Mouse (Mus musculus): ENCODE measurements around the gene Nme2. TPM values are rescaled to one million over a fixed set of nuclear protein-coding genes. Genes with fewer than 3 reads are reported as not detected.

Gene Nme2
- polyA plus RNA-seq, 1 experiment from 2014 or later: 102 TPM

DNA sequence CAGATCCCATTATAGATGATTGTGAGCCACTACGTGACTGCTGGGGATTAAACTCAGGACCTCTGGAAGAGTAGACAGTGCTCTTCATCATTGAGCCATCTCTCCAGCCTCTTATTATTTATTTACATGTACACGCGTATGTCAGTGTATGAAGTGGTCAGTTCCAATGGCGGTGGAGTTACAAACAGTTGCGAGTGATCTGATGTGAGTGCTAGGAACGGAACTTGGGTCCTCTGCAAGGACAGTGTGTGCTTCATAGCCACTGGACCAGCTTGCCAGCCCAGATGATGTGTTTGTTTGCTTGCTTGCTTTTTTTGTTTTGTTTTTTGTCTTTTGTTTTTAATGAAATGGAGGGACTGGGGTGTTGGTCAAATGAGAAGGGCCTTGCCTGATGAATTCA lies 13.1 kb upstream of the Nme2 start:
- Histone ChIP-seq H3K4me1 (ENCODE audit: control insufficient read depth, insufficient read depth, low read length) (peaks cover 19% of the 10 kb centered on the region), H3K9me3 (replicated peaks; ENCODE audit: control insufficient read depth, low read length, poor library complexity, severe bottlenecking) (no peaks in the 10 kb centered on the region), H3K4me3 (ENCODE audit: low read depth, low read length) (no peak overlapping the region), H3K36me3 (ENCODE audit: control insufficient read depth, insufficient read depth, low read length) (peaks cover 10% of the 10 kb centered on the region), H3K27ac (ENCODE audit: low read length) (no peak overlapping the region), H3K9ac (ENCODE audit: low read depth, low read length) (0 out of 2 replicates have a peak overlapping the region, but pooled peaks have one; percentile 50), H3K4me2 (ENCODE audit: low read length) (no peak overlapping the region), H3K27me3 (ENCODE audit: control insufficient read depth, insufficient read depth, low read depth, low read length) (no peaks in the 10 kb centered on the region)
- WGBS: 91% methylated on average over 6 of the region's 6 CpGs
- ATAC-seq: no peak

DNA sequence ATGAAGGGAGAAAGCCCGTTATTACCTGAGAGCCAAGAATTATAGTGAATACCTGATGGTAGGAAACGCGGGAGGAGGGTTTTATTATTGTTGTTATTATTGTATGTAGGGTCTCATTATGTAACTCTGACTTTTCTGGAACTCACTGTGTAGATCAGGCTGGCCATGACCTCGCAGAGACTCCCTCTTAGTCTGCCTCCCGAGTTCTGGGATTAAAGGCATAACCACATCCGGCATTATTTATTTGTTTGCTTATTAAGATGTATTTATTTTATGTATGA lies 12.7 kb upstream of the Nme2 start:
- no peaks in the 10 kb centered on the region for H3K27me3 ChIP-seq (ENCODE audit: control insufficient read depth, insufficient read depth, low read depth, low read length)
- 49% methylated on average over 6 of the region's 6 CpGs for WGBS
- peak overlapping the region; percentile 50; the same call in 1 of the 2 replicates for H3K9ac ChIP-seq (ENCODE audit: low read depth, low read length)
- peak overlapping the region; percentile 79 for H3K27ac ChIP-seq (ENCODE audit: low read length)
- H3K36me3 ChIP-seq (ENCODE audit: control insufficient read depth, insufficient read depth, low read length): peaks cover 13% of the 10 kb centered on the region
- no peaks in the 10 kb centered on the region for H3K9me3 ChIP-seq (replicated peaks; ENCODE audit: control insufficient read depth, low read length, poor library complexity, severe bottlenecking)
- H3K4me2 ChIP-seq (ENCODE audit: low read length): peak overlapping the region; percentile 43
- H3K4me3 ChIP-seq (ENCODE audit: low read depth, low read length): peak overlapping the region; percentile 72
- H3K4me1 ChIP-seq (ENCODE audit: control insufficient read depth, insufficient read depth, low read length): peaks cover 19% of the 10 kb centered on the region
- ATAC-seq: peak; percentile 16; the same call in 1 of the 2 replicates

DNA sequence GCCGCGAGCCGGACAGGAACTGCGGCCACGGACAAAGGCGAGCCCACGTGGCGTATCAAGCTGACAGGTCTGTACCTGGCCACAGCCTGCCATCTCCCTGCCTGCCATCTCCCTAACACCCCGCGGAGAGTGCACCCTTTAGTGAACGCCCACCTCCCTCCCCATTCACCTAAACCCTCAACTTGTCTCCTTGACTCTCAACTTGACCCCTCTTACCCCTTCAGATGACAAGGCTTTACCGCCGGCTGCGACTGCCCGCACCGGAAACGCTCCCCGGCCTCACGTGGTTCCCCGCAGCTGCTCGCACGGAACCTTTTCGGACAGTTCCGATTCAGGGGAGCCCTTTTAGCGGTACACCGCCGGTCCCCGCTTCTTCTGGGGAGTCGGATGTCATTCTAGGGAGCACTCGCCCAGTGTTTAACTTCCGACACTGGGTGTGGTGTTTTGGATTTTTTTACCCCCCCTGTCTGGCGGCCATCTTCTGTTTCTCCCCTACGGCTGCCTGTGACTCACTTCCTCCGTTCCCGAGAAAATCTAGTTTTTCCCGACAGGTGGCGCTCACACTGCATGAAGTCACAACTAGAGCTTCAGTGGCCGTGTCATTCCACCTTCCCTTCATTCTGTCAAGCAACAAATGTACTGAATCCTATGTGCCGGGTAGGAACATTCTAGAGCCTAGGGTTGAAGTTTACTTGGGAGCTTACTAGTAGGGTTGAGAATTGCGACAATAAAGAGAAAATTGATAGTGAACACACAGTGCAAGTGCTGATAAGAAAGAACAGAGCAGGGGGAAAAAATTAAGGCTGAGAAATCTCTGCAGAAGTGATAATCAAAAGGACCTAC lies 12.2 kb upstream of the Nme2 start, which contains the start of the genes Gm20390 and Nme1:
Gene Gm20390, minus strand, starts transcription at position 289 of the 843 bp plus-strand sequence.
Gene Nme1, minus strand, starts transcription at position 517 of the 843 bp plus-strand sequence.
- H3K9me3 ChIP-seq (replicated peaks; ENCODE audit: control insufficient read depth, low read length, poor library complexity, severe bottlenecking): no peaks in the 10 kb centered on the region
- ATAC-seq: peak; percentile 93
- peaks cover 19% of the 10 kb centered on the region for H3K4me1 ChIP-seq (ENCODE audit: control insufficient read depth, insufficient read depth, low read length)
- H3K27ac ChIP-seq (ENCODE audit: low read length): peak within 1 kb of the TSS; percentile 82
- H3K4me3 ChIP-seq (ENCODE audit: low read depth, low read length): peak within 1 kb of the TSS; percentile 72
- peaks cover 16% of the 10 kb centered on the region for H3K36me3 ChIP-seq (ENCODE audit: control insufficient read depth, insufficient read depth, low read length)
- H3K4me2 ChIP-seq (ENCODE audit: low read length): peak within 1 kb of the TSS; percentile 87
- H3K9ac ChIP-seq (ENCODE audit: low read depth, low read length): peak within 1 kb of the TSS; percentile 76
- H3K27me3 ChIP-seq (ENCODE audit: control insufficient read depth, insufficient read depth, low read depth, low read length): no peaks in the 10 kb centered on the region
- WGBS: under 1% methylated on average over 40 of the region's 40 CpGs

DNA sequence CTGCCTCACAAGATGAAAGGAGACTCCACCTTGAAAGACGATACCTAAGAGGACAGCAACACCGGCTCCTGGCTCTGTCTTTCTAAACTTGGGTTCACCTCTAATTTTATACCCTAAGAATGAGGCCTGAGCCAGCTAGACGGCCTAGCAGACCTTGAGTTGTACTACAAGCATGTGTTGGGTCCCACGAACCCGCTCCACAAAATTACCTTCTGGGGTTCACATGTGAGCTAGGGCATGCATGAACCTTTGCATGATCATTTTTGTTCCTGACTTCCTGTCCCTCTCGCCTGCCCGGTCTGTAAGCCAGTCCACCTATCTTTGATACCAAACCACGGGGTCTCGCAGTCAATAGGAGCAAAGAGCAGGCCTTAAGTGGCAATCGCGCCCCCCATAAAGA lies 11.3 kb upstream of the Nme2 start:
- H3K4me3 ChIP-seq (ENCODE audit: low read depth, low read length): peak overlapping the region; percentile 72
- peaks cover 19% of the 10 kb centered on the region for H3K4me1 ChIP-seq (ENCODE audit: control insufficient read depth, insufficient read depth, low read length)
- peaks cover 23% of the 10 kb centered on the region for H3K36me3 ChIP-seq (ENCODE audit: control insufficient read depth, insufficient read depth, low read length)
- peak overlapping the region; percentile 87 for H3K4me2 ChIP-seq (ENCODE audit: low read length)
- peak overlapping the region; percentile 82 for H3K27ac ChIP-seq (ENCODE audit: low read length)
- H3K9ac ChIP-seq (ENCODE audit: low read depth, low read length): peak overlapping the region; percentile 76
- WGBS: 5% methylated on average over 11 of the region's 11 CpGs
- H3K9me3 ChIP-seq (replicated peaks; ENCODE audit: control insufficient read depth, low read length, poor library complexity, severe bottlenecking): no peaks in the 10 kb centered on the region
- H3K27me3 ChIP-seq (ENCODE audit: control insufficient read depth, insufficient read depth, low read depth, low read length): no peaks in the 10 kb centered on the region
- peak; percentile 4; the same call in 1 of the 2 replicates for ATAC-seq

DNA sequence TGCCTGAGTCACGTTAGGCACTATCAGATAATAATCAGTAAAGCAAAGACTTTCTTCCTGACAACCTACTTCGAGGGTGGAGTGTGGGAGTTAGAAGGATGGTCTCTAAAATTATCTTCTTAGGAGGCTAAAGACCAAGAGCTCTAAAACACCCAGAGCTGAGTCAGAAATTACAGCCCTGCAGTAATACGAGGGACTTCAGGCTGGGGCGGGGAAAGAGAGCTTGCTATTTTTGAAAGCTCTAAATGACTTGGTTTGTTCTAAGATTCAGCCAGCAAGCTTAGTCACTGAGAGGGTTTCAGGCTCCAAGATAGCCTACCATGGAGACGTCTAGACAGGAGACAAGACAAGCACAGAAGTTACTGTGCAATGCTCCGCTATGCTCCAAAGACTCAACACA lies 9.3 kb upstream of the Nme2 start:
- Histone ChIP-seq H3K27me3 (ENCODE audit: control insufficient read depth, insufficient read depth, low read depth, low read length) (no peaks in the 10 kb centered on the region), H3K27ac (ENCODE audit: low read length) (no peak overlapping the region), H3K4me2 (ENCODE audit: low read length) (no peak overlapping the region), H3K4me3 (ENCODE audit: low read depth, low read length) (no peak overlapping the region), H3K36me3 (ENCODE audit: control insufficient read depth, insufficient read depth, low read length) (peaks cover 36% of the 10 kb centered on the region), H3K9me3 (replicated peaks; ENCODE audit: control insufficient read depth, low read length, poor library complexity, severe bottlenecking) (no peaks in the 10 kb centered on the region), H3K9ac (ENCODE audit: low read depth, low read length) (no peak overlapping the region), H3K4me1 (ENCODE audit: control insufficient read depth, insufficient read depth, low read length) (peaks cover 19% of the 10 kb centered on the region)
- 95% methylated on average over 6 of the region's 6 CpGs for WGBS
- no peak for ATAC-seq

DNA sequence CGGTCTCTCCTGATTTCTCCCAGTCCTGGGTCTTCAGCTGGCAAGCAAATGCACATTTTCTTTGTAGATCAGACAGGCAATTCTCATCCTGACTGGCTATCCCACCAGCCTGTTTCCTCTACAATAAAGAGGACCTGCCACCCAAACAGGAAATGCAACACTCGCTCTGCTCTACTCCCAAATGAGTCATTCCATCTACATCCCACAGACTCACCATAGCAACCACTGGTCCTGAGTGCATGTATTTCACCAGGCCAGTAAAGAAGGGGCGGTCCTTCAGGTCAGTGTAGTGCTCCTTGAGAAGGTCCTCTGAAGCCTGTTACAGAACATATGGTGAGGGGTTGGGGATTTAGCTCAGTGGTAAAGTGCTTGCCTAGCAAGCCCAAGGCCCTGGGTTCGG lies 7.0 kb upstream of the Nme2 start:
- Histone ChIP-seq H3K27me3 (ENCODE audit: control insufficient read depth, insufficient read depth, low read depth, low read length) (no peaks in the 10 kb centered on the region), H3K9me3 (replicated peaks; ENCODE audit: control insufficient read depth, low read length, poor library complexity, severe bottlenecking) (no peaks in the 10 kb centered on the region), H3K27ac (ENCODE audit: low read length) (no peak overlapping the region), H3K36me3 (ENCODE audit: control insufficient read depth, insufficient read depth, low read length) (peaks cover 49% of the 10 kb centered on the region), H3K4me2 (ENCODE audit: low read length) (no peak overlapping the region), H3K4me1 (ENCODE audit: control insufficient read depth, insufficient read depth, low read length) (peaks cover 15% of the 10 kb centered on the region), H3K4me3 (ENCODE audit: low read depth, low read length) (no peak overlapping the region), H3K9ac (ENCODE audit: low read depth, low read length) (no peak overlapping the region)
- 75% methylated on average over 4 of the region's 4 CpGs for WGBS
- no peak for ATAC-seq

DNA sequence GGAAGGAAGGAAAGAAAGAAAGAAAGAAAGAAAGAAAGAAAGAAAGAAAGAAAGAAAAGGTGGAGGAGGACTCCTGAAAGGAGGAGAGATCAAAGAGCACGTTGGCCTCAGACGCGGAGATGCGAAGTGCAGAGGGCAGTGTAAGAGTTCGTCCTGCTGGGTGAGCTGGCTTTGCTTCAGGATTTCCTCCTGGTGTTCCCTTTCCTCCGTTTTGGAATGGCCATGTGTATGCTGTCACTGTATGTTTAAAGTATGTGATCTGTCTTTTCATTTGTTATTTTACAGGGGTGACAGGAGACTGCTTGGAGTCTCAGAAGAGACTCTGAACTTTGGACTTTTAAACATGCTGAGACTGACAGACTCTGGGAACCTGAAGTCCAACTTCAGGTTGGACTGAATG lies 5.4 kb upstream of the Nme2 start:
- WGBS: 92% methylated on average over 6 of the region's 6 CpGs

DNA sequence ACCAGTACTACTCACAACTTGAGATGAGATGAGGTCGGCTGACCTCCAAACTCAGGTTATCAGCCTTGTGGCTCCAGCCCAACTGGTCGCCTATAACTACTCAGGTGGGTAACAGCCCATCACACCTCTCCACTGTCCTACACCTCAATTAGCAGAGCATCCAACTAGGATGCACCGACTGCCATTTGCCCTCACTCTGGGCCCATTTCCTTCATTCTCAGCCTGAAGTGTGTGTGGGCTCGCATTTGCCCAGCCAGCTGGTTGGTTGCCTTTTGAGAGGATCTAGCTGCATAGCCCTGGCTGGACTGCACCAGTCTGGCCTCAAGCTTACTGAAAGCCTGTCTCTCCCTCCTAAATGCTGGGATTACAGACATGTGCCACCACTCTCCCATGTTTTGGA lies 1.7 kb upstream of the Nme2 start:
- H3K9me3 ChIP-seq (replicated peaks; ENCODE audit: control insufficient read depth, low read length, poor library complexity, severe bottlenecking): no peaks in the 10 kb centered on the region
- H3K4me1 ChIP-seq (ENCODE audit: control insufficient read depth, insufficient read depth, low read length): peaks cover 14% of the 10 kb centered on the region
- H3K4me3 ChIP-seq (ENCODE audit: low read depth, low read length): no peak overlapping the region
- WGBS: 86% methylated on average over 4 of the region's 4 CpGs
- no peak for ATAC-seq
- H3K4me2 ChIP-seq (ENCODE audit: low read length): no peak overlapping the region
- H3K9ac ChIP-seq (ENCODE audit: low read depth, low read length): no peak overlapping the region
- H3K36me3 ChIP-seq (ENCODE audit: control insufficient read depth, insufficient read depth, low read length): peaks cover 32% of the 10 kb centered on the region
- no peaks in the 10 kb centered on the region for H3K27me3 ChIP-seq (ENCODE audit: control insufficient read depth, insufficient read depth, low read depth, low read length)
- no peak overlapping the region for H3K27ac ChIP-seq (ENCODE audit: low read length)

More for the DNA sequence above, 5.4 kb upstream of the Nme2 start:
- H3K4me3 ChIP-seq (ENCODE audit: low read depth, low read length): no peak overlapping the region
- H3K27ac ChIP-seq (ENCODE audit: low read length): no peak overlapping the region
- no peaks in the 10 kb centered on the region for H3K27me3 ChIP-seq (ENCODE audit: control insufficient read depth, insufficient read depth, low read depth, low read length)
- H3K4me2 ChIP-seq (ENCODE audit: low read length): no peak overlapping the region
- no peaks in the 10 kb centered on the region for H3K9me3 ChIP-seq (replicated peaks; ENCODE audit: control insufficient read depth, low read length, poor library complexity, severe bottlenecking)
- no peak for ATAC-seq
- H3K36me3 ChIP-seq (ENCODE audit: control insufficient read depth, insufficient read depth, low read length): peaks cover 52% of the 10 kb centered on the region
- peaks cover 8% of the 10 kb centered on the region for H3K4me1 ChIP-seq (ENCODE audit: control insufficient read depth, insufficient read depth, low read length)
- H3K9ac ChIP-seq (ENCODE audit: low read depth, low read length): no peak overlapping the region

DNA sequence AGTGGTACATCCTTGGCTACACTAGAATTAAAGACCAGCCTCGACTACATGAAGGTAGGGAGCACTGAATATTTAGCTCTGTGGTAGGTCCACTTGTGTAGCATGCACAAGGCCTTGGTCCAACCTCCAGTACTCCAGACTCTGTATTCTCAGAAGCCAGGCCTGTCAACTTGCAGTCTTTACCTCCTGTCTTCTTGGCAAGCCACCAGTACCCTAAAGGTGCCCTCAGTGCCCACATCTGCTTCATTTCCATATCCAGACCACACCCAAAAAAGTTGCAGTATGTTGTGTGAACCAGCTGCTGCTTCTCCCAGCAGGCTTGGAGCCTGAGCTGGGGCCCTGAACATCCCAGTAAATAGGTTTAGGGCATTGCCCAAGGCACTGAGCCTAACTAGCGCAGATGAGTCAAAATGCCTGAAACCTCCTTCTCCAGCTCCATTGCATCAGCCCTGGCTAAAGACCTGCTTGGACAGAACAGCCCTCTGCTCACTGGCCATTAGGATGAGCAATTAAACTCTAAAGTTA lies 1.0 kb upstream of the Nme2 start:
- no peak for ATAC-seq
- Histone ChIP-seq H3K27ac (ENCODE audit: low read length) (no peak overlapping the region), H3K4me1 (ENCODE audit: control insufficient read depth, insufficient read depth, low read length) (peaks cover 14% of the 10 kb centered on the region), H3K36me3 (ENCODE audit: control insufficient read depth, insufficient read depth, low read length) (peaks cover 26% of the 10 kb centered on the region), H3K27me3 (ENCODE audit: control insufficient read depth, insufficient read depth, low read depth, low read length) (no peaks in the 10 kb centered on the region), H3K4me2 (ENCODE audit: low read length) (no peak overlapping the region), H3K9ac (ENCODE audit: low read depth, low read length) (no peak overlapping the region), H3K4me3 (ENCODE audit: low read depth, low read length) (no peak overlapping the region), H3K9me3 (replicated peaks; ENCODE audit: control insufficient read depth, low read length, poor library complexity, severe bottlenecking) (no peaks in the 10 kb centered on the region)
- WGBS: 86% methylated on average over 2 of the region's 2 CpGs
